Mouse (Mus musculus) gastrocnemius, adult 18-20 months (tissue): ENCODE results near the gene Tmem129. TPM values are rescaled to one million over a fixed set of nuclear protein-coding genes. Genes with fewer than 3 reads are reported as not detected.
A peak's percentile ranks its signal among the peaks of the same experiment; 100 is the strongest.

Experiments used
- DNase-seq: peaks from one replicate; pipeline ENCODE4 v3.0.0; 2021; ENCODE audit warnings: low spot score
- total RNA-seq, 2 experiments: library from RNA; stranded (reverse); gene quantifications; 2 replicates each; pipeline ENCODE4 v1.2.3; 2021

The Tmem129 gene
- total RNA-seq, 2 experiments from 2014 or later, result 8.4 TPM

DNA sequence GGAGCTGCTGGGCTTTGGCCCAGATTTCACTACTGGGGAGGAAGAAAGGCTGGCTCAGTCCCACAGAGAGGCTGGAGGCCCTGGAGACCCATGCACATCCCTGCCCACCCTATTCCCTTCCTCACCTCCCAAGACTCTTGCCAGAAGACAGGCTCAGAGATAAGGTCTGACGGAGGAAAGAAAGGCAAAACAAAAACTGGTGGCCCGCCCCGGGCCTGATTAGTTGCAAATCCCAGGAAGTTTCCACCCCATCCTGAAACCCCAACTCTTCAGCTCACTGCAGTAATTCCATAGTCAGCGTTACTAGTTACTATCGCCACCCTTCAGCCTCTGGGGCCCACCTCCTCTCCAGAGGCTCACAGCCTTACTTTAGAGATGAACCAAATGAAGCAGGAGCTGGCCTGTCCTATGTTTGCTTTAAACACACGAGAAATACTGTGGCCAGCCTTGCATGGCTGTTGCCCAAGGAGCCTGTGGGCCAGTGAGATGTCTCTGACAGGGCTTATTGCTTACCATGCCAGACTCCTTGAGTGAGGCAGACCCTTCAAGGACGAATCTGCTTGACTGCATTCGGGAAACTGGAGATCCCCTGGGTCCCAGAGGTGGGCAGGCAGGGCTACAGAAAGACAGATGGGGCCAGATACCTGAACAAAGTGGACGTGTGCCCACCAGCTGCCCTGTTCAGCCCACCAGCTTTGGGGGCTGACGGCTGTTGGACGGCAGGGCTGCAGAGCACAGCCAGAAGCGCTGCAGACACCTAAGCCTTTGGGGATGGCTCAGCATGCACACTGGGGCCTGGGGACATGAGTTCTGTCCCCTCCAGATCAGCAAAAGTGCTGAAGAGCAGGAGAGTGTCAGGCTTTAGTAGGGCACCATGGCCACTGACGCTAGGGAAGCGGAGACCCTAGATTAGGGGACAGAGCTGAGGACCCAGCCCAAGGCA lies 30.3 kb upstream of the Tmem129 start:
- no peak for DNase-seq

DNA sequence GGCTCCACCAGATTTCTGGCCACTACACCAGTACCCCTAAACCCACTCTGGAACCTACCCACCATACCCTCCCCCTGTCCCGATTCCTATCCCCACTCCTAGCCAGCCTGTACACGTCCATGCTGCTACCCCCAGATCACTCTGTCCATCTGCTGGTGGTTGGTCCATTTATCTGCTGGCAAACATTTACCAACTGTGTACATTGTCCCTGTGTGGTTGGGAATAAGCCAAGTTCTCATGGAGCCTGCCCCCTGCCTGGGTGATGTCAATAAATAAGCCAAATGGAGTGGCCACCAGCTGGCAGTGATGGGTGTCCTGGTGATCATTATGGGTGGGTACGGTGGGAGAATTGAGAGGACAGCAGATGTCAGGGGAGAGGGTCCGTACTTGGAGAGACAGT lies 28.9 kb upstream of the Tmem129 start:
- DNase-seq, result no peak

GRCm38 (mm10) chr5:33684932-33685331 lies 26.7 kb upstream of the Tmem129 start:
- DNase-seq, result no peak

DNA sequence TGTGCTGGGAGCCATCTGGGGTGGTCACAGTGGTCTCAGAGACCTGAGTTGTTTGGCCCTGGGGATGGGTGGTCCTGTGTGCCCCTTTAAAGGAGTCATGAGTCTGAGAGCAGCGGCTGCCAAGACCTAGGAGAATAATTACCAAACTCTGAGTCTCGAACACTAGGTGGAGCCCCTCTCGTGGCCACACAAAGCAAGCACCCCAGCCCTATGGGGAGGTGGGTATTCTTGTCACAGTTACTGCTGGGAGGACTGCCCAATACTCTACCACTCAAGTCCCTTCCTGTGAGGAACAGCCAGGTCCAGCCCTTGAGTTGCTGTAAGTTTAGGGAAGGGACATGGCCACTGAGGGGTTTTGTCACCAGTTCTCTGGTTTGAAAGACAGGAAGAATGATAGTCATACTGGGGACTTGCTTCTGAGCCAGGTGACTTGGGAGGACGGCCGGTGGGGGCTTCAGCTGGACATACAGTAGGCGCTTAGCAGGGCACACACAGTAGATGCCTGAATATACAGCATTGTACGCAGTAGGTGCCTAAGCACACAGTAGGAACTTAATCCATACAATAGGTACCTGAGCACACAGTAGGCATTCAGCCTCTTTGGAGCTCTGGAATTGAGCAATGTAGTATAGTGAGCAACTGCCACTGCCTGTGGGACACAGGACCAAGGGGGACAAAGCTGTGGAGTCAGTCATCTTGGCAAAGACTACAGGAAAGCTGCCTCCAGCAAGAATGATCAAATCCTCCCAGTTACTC lies 25.9 kb upstream of the Tmem129 start:
- no peak for DNase-seq

DNA sequence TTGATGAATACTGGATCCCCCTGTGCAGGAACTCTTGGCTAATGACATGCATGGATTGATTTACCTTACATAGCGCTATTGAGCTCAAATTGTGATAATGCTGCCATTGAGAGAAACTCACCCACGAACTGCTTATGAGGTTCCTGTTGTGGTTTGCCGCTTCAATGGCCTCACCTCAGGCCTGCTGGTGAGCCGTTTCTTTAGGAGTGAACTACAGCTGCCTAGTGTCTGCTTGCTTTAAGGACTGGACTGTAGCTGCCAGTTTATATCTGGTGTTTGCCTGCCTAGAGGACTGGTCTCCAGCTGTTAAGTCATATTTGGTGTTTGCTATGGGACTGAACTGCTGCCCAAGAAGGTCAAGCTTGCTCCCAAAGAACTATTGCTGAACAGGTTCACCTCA lies 24.7 kb upstream of the Tmem129 start:
- no peak for DNase-seq

DNA sequence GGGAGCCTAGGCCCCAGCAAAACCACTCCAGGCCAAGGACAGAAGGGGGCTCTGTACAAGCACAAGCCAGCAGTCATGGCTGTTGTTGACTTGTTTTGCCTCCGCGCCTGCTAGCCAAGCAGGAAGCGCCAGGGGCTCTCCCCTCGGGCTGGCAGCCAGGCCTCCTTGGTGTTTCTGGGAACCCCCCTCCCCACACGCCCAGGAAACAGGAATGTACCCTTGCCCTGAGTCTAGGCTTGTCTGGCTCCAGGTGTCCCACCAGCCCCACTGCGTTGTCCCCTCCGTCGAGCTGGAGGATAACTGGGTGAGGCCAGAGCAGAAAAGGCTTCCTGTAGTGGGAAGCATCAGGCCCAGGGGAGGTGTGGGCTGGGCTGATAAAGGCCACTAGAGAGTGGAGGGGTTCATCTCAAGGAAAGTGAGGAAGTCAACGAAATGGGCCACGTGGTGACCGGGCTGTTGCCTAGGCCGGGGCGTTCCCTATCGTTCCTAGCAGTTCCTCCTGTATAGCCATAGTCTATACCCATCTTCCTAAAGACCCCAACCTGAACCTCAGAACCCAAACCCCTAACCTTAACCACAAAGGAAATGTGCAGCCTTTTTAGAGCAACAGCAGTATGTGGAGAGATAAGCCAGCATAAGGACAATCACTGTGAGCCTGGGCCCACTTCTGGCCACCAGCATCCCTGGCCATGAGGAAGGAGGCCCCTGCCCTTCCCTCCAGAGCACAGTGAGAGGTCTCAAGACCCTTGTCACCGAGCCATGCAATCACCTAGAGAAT lies 23.6 kb upstream of the Tmem129 start:
- DNase-seq, result no peak

DNA sequence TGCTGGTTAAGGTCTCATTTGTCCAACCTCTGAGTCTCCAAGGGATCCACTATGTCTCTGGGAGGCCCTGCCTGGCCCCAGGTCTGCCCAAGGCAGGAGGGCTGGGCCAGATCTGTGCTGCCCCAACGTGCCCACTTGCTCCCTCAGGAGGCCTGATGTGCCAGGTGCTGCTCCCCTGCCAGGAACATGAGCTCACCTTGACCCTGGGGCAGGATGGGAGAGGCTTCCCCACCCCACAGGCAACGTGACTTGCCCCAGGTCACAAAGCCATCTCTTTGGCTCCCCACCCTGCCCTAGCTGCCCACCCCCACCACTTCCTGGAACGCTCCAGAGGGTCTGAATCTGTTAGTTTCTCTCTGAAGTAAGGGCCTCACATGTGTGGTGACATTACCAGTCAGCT lies 22.8 kb upstream of the Tmem129 start:
- DNase-seq, result no peak

DNA sequence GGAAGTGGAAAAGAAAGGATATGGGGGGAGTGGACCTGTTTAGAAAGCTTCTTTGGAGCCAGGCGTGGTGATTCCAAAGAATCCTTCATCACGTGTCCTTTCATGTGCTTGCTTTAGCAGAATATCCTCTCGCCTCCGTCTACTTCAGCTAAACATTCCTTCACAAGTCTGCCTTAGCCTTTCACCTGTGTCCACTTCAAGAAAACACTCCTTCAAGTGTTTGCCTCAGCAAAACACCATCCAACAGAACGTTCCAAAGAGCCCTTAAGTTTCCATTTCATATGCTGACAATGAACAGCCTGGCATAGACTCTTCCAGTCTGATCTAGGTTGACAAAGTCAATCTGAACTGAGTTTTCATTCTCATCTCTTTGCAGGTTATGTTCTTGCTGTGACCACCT lies 20.0 kb upstream of the Tmem129 start:
- no peak for DNase-seq

DNA sequence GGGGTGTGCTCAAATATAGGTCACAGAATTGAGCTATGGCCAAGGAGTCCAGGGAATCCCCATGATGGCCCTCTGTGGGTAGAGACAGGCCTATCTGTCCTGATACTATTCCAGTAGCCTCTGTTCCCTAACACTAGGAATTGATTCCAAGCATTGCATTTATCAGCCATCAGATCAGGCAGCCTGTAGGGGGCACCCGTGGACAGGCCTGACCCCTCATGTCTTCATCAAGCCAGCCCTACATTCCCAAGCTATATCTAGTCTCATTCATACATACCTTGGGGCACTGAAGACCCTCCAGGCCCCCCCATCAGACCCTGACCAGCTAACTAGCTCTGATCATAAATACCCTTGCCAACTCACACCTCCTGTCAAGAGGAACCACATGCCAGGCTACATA lies 17.7 kb upstream of the Tmem129 start:
- no peak for DNase-seq

- no peak for DNase-seq
Observed at GRCm38 (mm10) chr5:33674439-33674838, 16.2 kb upstream of the Tmem129 start.

GRCm38 (mm10) chr5:33671659-33672058 lies 13.4 kb upstream of the Tmem129 start:
- no peak for DNase-seq

GRCm38 (mm10) chr5:33668223-33668622 lies 10.0 kb upstream of the Tmem129 start:
- DNase-seq, result no peak

DNA sequence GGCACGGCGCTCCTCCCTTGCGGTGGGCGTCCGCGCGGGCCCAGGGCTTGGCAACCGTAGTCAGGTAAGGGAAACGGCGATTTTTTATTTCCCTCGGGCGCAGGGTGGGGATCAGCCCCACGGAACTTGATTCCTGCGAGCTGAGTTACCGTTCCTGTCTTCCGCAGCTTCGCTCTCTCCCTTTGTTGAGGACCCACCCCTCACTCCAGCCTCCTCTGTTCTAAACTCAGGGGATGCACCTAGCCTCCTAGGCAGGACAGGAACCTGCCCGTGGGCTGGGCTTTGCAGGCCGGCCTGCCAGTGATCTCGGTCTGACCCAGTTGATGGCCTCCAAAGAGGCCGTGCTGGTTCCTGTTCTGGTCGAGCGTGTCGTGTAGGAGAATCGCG lies 441 bp upstream of the Tmem129 start:
- DNase-seq, result no peak

GRCm38 (mm10) chr5:33657251-33657786 lies 897 bp downstream of the Tmem129 start:
- DNase-seq, result no peak

DNA sequence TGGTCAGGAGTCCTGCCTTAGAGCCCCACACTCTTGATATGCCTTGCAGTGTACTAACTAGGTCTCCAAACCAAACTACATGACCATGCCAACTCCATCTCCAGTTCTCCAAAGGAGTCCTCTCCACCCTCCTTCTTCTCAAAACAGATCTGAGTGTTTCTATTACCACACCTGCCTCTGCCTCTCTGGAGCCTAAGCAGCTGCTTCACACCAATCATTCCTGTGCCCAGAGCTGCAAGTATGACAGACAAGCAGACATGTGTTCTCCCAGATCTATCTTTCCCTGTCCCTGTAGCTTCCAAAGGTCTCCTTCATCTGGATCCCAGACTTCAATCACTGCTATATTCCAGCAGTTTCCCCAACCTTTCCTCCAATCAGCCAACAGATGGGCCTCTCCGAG lies 1.5 kb downstream of the Tmem129 start:
- no peak for DNase-seq

DNA sequence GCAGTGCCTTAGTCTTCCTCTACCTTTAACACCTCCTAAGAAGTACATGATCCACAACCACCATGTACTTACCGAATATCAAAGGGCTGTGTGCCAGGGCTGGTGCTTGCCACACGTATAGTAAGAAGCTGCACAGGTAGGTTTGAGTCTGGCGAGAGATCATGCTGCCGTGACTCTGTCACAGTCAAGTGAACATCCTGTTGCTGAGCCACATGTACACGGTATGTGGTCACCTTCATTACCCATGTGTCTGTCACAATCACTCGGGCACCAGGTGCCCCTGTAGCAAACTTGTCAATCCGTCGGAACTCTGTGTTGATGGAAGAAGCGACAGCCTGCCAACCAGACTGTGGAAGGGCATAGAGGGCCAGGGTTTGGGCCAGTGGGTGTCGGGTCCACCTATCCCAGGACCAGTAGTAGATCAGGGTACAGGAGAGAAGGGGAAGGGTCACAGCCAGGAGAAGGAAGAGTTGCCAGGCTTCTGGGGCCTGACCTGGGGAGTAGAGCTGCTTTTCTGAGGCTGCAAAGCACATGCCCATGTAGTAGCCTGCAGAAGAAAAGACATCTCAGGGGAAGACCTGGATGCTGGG lies 2.9 kb downstream of the Tmem129 start:
- no peak for DNase-seq

DNA sequence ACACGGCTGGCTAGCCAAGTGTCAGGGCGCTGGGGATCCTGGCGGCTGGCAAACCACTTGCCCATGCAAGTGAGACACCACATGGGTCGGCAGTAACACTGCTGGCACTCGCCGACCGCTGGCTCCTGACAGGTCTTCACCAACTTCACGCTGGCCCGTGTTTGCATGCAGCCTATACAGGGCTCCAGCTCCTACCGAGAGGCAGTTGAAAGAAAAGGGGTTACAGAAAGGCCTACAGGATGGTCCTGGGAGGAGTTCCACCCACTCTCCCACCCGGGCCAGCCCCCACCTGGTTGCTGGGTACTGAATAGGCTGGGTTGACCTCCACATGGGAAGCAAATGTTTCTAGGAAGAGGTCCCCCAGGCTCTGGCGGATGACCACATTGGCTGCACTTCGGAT lies 3.8 kb downstream of the Tmem129 start:
- no peak for DNase-seq

DNA sequence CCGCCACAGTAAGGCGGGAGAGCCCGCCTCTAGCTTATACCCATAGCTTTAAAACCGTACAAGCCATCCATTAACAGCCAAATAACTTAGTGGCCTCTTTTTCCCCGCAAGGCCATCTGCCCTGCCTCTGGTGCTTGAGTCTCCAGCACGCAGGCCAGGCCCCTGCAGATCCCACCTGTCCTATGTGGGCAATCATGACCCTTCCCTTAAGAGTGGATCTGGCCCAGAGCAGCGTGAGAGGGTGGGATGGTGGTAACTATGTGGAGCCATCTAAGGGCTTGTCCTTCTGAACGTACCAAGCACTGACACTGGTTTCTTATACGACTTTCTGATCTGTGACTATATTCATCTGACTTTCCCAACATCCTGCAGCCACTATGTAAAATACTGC lies 5.4 kb downstream of the Tmem129 start:
- no peak for DNase-seq

GRCm38 (mm10) chr5:33651921-33652782 lies 6.1 kb downstream of the Tmem129 start, which contains the start of gene Slbp:
TSS of gene Slbp (minus strand) at chr5:33652574.
- DNase-seq, result peak; percentile 95

DNA sequence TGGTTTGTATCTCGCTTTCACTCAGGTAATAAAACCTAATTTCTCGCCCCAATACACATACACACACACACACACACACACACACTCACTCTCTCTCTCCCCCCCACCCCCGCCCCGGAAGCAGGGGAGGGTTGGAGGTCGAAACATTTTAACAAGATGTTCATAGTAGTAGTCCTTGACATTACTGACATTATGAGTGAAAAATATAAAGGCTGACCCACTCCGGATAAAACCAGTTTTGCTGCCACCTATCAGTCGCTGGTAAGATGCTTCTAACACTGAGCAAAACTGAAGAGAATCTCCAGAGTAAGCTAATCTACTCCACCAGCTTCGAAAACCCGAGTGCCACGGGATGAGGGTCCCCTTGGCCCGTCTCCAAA lies 6.7 kb downstream of the Tmem129 start:
- no peak for DNase-seq
